Mouse (Mus musculus) C2C12 (cell line): ENCODE measurements at regions not wholly inside any gene's neighbourhood (a gene's known extent, or its start where the extent isn't known, plus 50 kb on each side); places are given as distances from the start of the nearest gene placed in this dataset.

Source experiments
- H3K27me3 ChIP-seq: one replicate; pipeline ENCODE4 v1.6.1; 2011; ENCODE audit not compliant: control insufficient read depth, insufficient read depth, insufficient read length
- H3K36me3 ChIP-seq: one replicate; pipeline ENCODE4 v1.6.1; 2011; ENCODE audit not compliant: control insufficient read depth, insufficient read depth
- H3K4me3 ChIP-seq: one replicate; pipeline ENCODE4 v1.5.1; 2011; ENCODE audit warnings: mild to moderate bottlenecking, control low read depth; ENCODE audit not compliant: poor library complexity, insufficient read depth, severe bottlenecking
- H3K79me2 ChIP-seq: one replicate; pipeline ENCODE4 v1.6.1; 2011; ENCODE audit not compliant: control insufficient read depth, insufficient read depth
- H3K79me3 ChIP-seq: one replicate; pipeline ENCODE4 v1.6.1; 2011; ENCODE audit warnings: low read depth, control low read depth
- H3ac ChIP-seq: one replicate; pipeline ENCODE3; 2011; ENCODE audit warnings: low read depth; ENCODE audit not compliant: control insufficient read depth, insufficient read length
- CEBPB ChIP-seq: IDR thresholded peaks from one replicate; pipeline ENCODE4 v1.6.1; 2011; ENCODE audit warnings: low read depth, mild to moderate bottlenecking, control low read depth, moderate library complexity
- CTCF ChIP-seq: IDR thresholded peaks from one replicate; pipeline ENCODE4 v1.5.1; 2011; ENCODE audit not compliant: control insufficient read depth, insufficient read depth, insufficient read length
- FOSL1 ChIP-seq: IDR thresholded peaks from one replicate; pipeline ENCODE4 v1.8.0; 2011; ENCODE audit warnings: mild to moderate bottlenecking, low read length; ENCODE audit not compliant: poor library complexity, insufficient read depth, severe bottlenecking
- MAX ChIP-seq: IDR thresholded peaks from one replicate; pipeline ENCODE4 v1.6.1; 2011; ENCODE audit warnings: mild to moderate bottlenecking, control low read depth
- MYOD1 ChIP-seq: IDR thresholded peaks from one replicate; pipeline ENCODE4 v1.6.1; 2011; ENCODE audit warnings: low read depth; ENCODE audit not compliant: control insufficient read depth, insufficient read length
- MYOG ChIP-seq: IDR thresholded peaks from one replicate; pipeline ENCODE4 v1.6.1; 2011; ENCODE audit not compliant: control insufficient read depth, insufficient read length; ENCODE audit errors: extremely low read depth
- USF1 ChIP-seq: IDR thresholded peaks from one replicate; pipeline ENCODE4 v1.6.1; 2011; ENCODE audit warnings: low read depth, mild to moderate bottlenecking, control low read depth, moderate library complexity

DNA sequence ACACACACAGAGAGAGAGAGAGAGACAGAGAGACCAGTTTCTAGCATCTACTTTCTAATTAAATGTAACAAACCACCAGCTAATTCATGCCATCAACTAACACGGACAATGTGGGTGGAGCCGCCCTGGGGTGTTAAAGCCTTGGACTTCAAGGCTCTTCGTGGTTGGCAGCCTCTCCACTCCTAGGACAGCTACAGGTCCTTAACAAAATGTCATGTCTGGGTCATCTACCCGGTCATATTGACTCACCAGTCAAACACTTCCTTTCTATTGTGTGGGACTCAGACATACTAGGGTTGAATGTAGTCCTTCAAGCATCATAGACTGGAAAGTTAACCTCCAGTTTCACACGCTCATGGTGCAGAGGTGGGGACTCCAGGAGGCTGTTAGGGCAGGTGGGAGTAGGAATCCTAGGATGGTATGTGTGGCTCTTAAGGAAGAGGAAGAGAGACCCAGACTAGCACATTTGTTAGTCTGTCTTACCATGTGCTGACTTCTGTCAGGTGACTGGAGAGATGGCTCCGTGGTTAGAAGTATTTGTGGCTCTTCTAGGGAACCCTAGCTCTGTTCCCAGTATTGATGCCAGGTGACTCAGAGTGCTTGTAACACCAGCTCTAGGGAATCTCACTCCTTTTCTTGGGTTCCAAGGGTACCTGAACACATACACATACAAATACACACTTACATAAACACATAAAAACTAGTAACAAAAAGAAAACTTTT is 155.7 kb upstream of the Rreb1 start:
- no peaks in the 10 kb centered on the region for H3K79me2 ChIP-seq
- no peak overlapping the region for H3ac ChIP-seq
- TF ChIP-seq USF1 (peak; percentile 54), MYOD1 (no peak)

DNA sequence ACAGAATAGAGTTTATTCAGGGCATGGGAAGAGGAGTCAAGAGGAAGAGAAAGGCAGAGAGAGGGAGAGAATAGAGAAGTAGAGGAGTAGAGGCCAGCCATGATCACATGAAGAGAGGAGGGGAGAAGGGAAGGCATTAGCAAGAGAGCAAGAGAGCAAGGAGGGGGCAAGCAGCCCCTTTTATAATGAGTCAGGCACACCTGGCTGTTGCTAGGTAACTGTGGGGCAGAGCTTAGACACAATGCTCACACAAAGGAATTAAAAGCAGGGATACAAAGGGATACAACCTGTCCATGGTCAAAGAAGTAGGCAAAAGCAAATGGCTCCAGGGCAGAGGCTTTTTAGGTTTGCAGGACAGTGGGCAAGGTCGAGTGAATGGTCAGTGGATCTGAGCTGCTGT is 153.5 kb upstream of the Rreb1 start:
- H3K36me3 ChIP-seq = no peaks in the 10 kb centered on the region
- no peaks in the 10 kb centered on the region for H3K79me3 ChIP-seq
- H3K4me3 ChIP-seq = no peak overlapping the region
- no peaks in the 10 kb centered on the region for H3K27me3 ChIP-seq
- H3K79me2 ChIP-seq = no peaks in the 10 kb centered on the region
- TF ChIP-seq CEBPB (no peak), FOSL1 (no peak), USF1 (no peak), MAX (no peak), CTCF (no peak), MYOG (no peak), MYOD1 (no peak)
- no peak overlapping the region for H3ac ChIP-seq

More for the DNA sequence above, 155.7 kb upstream of the Rreb1 start:
- Histone ChIP-seq H3K36me3 (no peaks in the 10 kb centered on the region), H3K79me3 (no peaks in the 10 kb centered on the region), H3K4me3 (no peak overlapping the region), H3K27me3 (no peaks in the 10 kb centered on the region)

DNA sequence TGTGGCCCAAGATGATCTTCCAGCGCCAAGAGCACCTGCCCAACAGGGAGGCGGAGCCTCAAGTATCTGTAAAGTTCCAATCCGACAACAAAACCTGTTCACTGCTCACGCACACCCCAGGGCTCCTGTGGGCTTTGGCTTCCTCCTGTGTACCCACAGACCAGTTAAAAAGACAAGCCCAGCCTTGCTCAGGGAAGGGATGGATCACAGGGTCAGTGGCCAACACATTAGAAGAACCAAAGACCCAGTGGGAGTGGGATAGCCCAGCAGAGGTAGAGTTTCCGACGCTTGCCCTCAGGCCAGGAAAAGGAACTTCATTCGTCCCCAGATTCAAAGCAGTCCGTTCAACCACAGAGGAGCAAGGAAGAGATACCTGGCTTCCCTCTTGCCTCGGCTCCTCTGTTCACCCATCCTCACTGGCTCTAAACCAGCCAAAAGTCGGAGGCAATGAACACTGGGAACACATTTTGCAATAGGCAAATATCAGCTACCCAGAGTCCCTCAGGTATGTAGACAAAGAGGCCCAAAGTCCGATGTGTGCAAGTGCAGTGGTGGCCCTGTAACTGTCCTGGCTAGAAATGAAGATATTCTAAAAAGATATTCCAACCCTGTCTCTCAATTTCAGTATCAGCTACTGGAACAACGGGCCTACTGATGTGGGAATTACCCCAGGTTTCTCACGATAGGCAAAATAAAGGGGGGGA is 152.5 kb upstream of the Rreb1 start:
- TF ChIP-seq CEBPB (no peak), USF1 (no peak), MYOG (no peak), CTCF (no peak), FOSL1 (no peak), MAX (no peak), MYOD1 (no peak)
- Histone ChIP-seq H3ac (no peak overlapping the region), H3K79me2 (no peaks in the 10 kb centered on the region), H3K4me3 (no peak overlapping the region), H3K36me3 (no peaks in the 10 kb centered on the region), H3K27me3 (no peaks in the 10 kb centered on the region), H3K79me3 (no peaks in the 10 kb centered on the region)

DNA sequence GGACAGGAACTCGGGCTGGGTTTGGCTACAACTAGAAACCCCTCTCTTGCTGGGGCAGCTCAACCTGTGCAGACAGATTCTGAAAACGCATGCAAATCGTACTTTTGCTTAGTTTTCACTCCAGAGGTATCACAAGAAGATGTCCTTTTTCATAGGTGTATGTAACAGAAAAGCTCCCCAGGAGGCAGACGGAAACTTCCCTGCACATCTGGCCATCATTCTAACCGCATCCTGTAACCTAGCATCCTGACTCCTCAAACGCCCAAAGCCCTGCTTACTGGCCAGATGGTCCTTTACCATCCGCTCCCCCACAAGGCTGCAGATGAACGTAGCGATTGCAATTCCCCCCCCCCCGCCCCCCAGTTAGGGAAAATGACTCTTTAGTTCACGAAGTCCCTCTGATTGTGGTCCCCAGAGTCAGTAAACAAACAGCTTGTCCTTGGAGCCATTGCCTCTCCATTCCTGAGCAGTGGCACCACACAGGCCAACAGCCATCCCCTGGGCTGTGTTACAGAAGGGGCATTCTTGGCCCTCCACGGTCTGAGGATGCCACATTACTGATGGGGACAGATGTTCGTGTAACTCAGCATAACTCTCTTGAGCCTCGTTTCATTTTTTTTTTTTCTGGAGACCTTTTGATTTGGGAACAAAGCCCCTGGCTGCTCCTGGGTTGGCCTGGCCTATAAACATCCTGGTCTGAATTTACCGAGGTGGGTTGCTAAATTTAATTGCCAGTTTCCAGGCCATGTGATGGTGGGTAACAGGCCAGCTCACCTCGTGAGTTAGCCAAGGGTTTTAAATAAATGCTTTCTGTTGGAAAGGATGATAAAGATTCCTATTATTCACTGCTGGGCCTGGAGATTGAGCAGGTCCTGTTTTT is 149.6 kb upstream of the Rreb1 start:
- no peaks in the 10 kb centered on the region for H3K27me3 ChIP-seq
- H3K79me2 ChIP-seq = no peaks in the 10 kb centered on the region
- H3K79me3 ChIP-seq = no peaks in the 10 kb centered on the region
- no peak overlapping the region for H3K4me3 ChIP-seq
- no peak overlapping the region for H3ac ChIP-seq
- no peaks in the 10 kb centered on the region for H3K36me3 ChIP-seq
- TF ChIP-seq FOSL1 (no peak), MYOG (no peak), CTCF (no peak), MAX (no peak), MYOD1 (peak; percentile 65)

DNA sequence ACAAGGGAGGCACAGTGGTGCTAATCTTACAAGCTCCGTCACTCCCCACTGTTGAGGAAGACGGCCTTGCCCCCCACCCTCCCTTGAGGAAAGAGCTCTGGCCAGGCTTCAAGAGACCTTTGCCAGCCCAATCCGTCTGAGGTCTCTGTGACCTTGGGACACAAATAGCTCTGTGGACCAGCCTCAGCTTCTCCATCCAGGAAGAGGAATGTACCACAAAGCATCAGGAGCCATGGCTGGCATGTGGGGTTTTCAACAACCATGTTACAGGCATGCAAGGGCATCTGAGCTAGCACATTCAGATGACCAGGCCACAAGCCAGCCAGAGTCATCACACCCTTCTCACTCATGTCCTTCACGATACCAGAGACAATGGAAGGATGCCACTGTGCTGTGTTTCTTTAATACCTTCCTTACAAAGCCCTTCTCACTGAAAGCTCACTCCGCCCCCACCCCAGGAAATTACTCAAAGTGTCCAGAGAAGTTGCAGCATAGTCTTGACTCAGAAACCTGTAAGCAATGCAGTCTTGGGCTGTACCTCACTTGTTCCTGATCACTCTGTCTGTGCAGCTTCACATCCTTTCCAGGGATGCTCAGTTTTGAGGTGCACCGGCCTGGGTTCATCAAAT is 148.8 kb upstream of the Rreb1 start:
- Histone ChIP-seq H3K36me3 (no peaks in the 10 kb centered on the region), H3K79me3 (no peaks in the 10 kb centered on the region), H3K27me3 (no peaks in the 10 kb centered on the region), H3K79me2 (no peaks in the 10 kb centered on the region), H3ac (no peak overlapping the region), H3K4me3 (no peak overlapping the region)
- TF ChIP-seq MYOG (no peak), MYOD1 (no peak), CEBPB (no peak), FOSL1 (no peak), MAX (no peak), USF1 (no peak), CTCF (no peak)
